Mouse (Mus musculus) left cerebral cortex, adult 9 months (tissue): ENCODE measurements around the gene 2010300C02Rik.
"Not testable (repeated sequence)": the region's sequence is repeated elsewhere in the genome, so short reads cannot be mapped to it uniquely, and the experiment has no call there.

Experiments
- DNase-seq, 2 experiments: peaks; one replicate each; pipeline ENCODE4 v3.0.0; 2022; ENCODE audit warnings: low spot score in 2 of 2

Gene 2010300C02Rik

GRCm38 (mm10) chr1:37719761-37720640 lies at the start of gene 2010300C02Rik:
Gene 2010300C02Rik (minus strand): TSS chr1:37720085.
- peak in 1 of 2 experiments; percentile 69 for DNase-seq

- DNase-seq: no peak
Observed at GRCm38 (mm10) chr1:37759407-37759806, 39.5 kb upstream of the 2010300C02Rik start.

- peak in 1 of 2 experiments; percentile 56 for DNase-seq
Observed at GRCm38 (mm10) chr1:37744650-37745259, 24.9 kb upstream of the 2010300C02Rik start.

GRCm38 (mm10) chr1:37742602-37743270 lies 22.9 kb upstream of the 2010300C02Rik start:
- no peak for DNase-seq

GRCm38 (mm10) chr1:37742126-37742525 lies 22.2 kb upstream of the 2010300C02Rik start:
- DNase-seq: no peak

GRCm38 (mm10) chr1:37740161-37740802 lies 20.4 kb upstream of the 2010300C02Rik start:
- no peak for DNase-seq

- no peak for DNase-seq
Observed at GRCm38 (mm10) chr1:37738895-37739294, 19.0 kb upstream of the 2010300C02Rik start.

- DNase-seq: no peak
Observed at GRCm38 (mm10) chr1:37737045-37737444, 17.2 kb upstream of the 2010300C02Rik start.

- no peak for DNase-seq
Observed at GRCm38 (mm10) chr1:37735932-37736331, 16.0 kb upstream of the 2010300C02Rik start.

- no peak for DNase-seq
Observed at GRCm38 (mm10) chr1:37734841-37735240, 15.0 kb upstream of the 2010300C02Rik start.

- no peak for DNase-seq
Observed at GRCm38 (mm10) chr1:37729353-37729752, 9.5 kb upstream of the 2010300C02Rik start.

GRCm38 (mm10) chr1:37728053-37728452 lies 8.2 kb upstream of the 2010300C02Rik start:
- peak in 1 of 2 experiments; percentile 78 for DNase-seq

GRCm38 (mm10) chr1:37727186-37727585 lies 7.3 kb upstream of the 2010300C02Rik start:
- peak in 1 of 2 experiments; percentile 46 for DNase-seq

GRCm38 (mm10) chr1:37726426-37726825 lies 6.5 kb upstream of the 2010300C02Rik start:
- DNase-seq: peak in 1 of 2 experiments; percentile 72

GRCm38 (mm10) chr1:37725880-37726279 lies 6.0 kb upstream of the 2010300C02Rik start:
- peak; percentile 88 to 90 for DNase-seq

- no peak for DNase-seq
Observed at GRCm38 (mm10) chr1:37721092-37721491, 1.2 kb upstream of the 2010300C02Rik start.

- DNase-seq: no peak
Observed at GRCm38 (mm10) chr1:37719030-37719723, 708 bp downstream of the 2010300C02Rik start.

GRCm38 (mm10) chr1:37718516-37718915 lies 1.4 kb downstream of the 2010300C02Rik start:
- no peak for DNase-seq

- DNase-seq: no peak
Observed at GRCm38 (mm10) chr1:37717415-37718195, 2.3 kb downstream of the 2010300C02Rik start.

GRCm38 (mm10) chr1:37712357-37712737 lies 7.5 kb downstream of the 2010300C02Rik start:
- DNase-seq: not testable (repeated sequence)
